Mouse (Mus musculus) CD4-positive, CD25-positive, alpha-beta regulatory T cell, adult 9 weeks (primary cell): ENCODE measurements around the gene Pcdh17. TPM values are rescaled to one million over a fixed set of nuclear protein-coding genes. Genes with fewer than 3 reads are reported as not detected.

Source experiments
- polyA plus RNA-seq: library from polyadenylated mRNA; unstranded; fragments of 100-300 nt; shearing (Covaris generic); gene quantifications from one replicate; pipeline ENCODE4 v1.2.1, GENCODE M21; 2017

The Pcdh17 gene
- not detected for polyA plus RNA-seq

GRCm38 (mm10) chr14:84443288-84443686 is at the start of gene Pcdh17:
Pcdh17 (plus strand) TSS chr14:84443563.

